Mouse (Mus musculus): ENCODE measurements around the gene Atg101. TPM values are rescaled to one million over a fixed set of nuclear protein-coding genes. Genes with fewer than 3 reads are reported as not detected.
A peak's percentile ranks its signal among the peaks of the same experiment; 100 is the strongest.

Atg101 gene
- total RNA-seq, 2 experiments from 2014 or later = 24.4 to 27.2 TPM

- peak; percentile 42 for DNase-seq
Measured at GRCm38 (mm10) chr15:101336474-101337174, 52.6 kb downstream of the Atg101 start.

DNA sequence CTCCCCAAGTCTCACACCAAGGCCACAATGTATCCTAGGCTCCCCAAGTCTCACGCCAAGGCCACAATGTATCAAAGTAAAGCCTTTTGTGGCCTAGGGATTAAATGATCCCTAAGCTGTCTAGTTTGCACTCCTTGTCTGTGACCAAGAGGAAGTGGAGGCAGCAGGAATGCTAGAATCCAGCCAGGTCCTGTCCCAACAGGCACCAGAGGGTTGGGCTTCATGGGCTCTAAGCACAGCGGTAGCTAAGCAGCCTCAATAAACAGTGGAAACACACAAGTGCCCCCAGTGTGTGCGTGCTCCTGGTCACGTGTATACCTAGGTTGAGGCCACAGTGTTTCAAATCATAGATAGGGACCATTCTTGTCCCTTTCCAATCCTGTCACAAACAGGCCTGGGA is 54.3 kb downstream of the Atg101 start:
- no peak for DNase-seq

DNA sequence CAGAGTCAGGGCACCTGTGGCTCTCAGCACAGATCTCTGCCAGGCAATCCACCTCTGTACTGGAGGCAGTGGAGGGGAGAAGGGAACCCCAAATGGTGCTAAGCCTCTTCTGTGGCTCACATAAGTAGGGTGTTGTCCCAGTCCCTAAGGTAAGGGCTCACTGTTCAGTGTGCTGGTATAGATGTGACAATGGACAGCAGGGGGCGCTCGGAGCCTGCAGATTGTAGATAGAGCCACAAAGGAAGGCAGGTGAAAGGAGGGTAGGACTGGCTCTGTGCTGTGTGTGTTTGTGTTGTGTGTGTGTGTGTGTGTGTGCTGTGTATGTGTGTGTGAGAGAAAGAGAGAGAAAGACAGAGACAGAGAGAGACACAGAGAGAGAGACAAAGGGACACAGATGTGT is 55.5 kb downstream of the Atg101 start:
- DNase-seq = peak; percentile 90

Other genes with a start within 250 kb of the Atg101 start
- gene Gm47841, start 236.9 kb upstream of the Atg101 start, total RNA-seq (2021) = not detected
- gene Fignl2, start 205.7 kb upstream of the Atg101 start, total RNA-seq (2021) = 1 to 10 TPM; 1.9 to 3.4 TPM
- gene Ankrd33, start 168.5 kb upstream of the Atg101 start, total RNA-seq (2021) = not detected
- 10 to 100 TPM; 15.1 to 18.2 TPM for gene Acvrl1, start 155.8 kb upstream of the Atg101 start, total RNA-seq (2021)
- gene Acvr1b, start 110.2 kb upstream of the Atg101 start, total RNA-seq (2021) = 10 to 100 TPM; 21.7 to 22.4 TPM
- gene Grasp, start 60.1 kb upstream of the Atg101 start, total RNA-seq (2021) = 10 to 100 TPM in 1 of 2 experiments, 1 to 10 TPM in 1; 9.0 to 11.5 TPM
- 10 to 100 TPM; 22.5 to 23.1 TPM for gene Nr4a1, start 30.0 kb upstream of the Atg101 start, total RNA-seq (2021)
- under 1 TPM; 0.54 to 0.77 TPM for gene 6030408B16Rik, start 8.9 kb downstream of the Atg101 start, total RNA-seq (2021)
- gene Krt80, start 85.9 kb downstream of the Atg101 start, total RNA-seq (2021) = 1 to 10 TPM in 1 of 2 experiments, under 1 TPM in 1; 0.66 to 1.4 TPM
- gene Krt7, start 126.8 kb downstream of the Atg101 start, total RNA-seq (2021) = under 1 TPM in 1 of 2 experiments, not detected in 1; 0.45 TPM
- under 1 TPM; 0.11 to 0.12 TPM for gene Krt87, start 154.5 kb downstream of the Atg101 start, total RNA-seq (2021)
- gene Krt88, start 163.5 kb downstream of the Atg101 start, total RNA-seq (2021) = not detected
- gene Krt81, start 179.5 kb downstream of the Atg101 start, total RNA-seq (2021) = not detected
- gene Krt86, start 189.2 kb downstream of the Atg101 start, total RNA-seq (2021) = not detected
- gene Krt83, start 207.2 kb downstream of the Atg101 start, total RNA-seq (2021) = under 1 TPM in 1 of 2 experiments, not detected in 1; 0.40 TPM
- gene Gm49425, start 233.0 kb downstream of the Atg101 start, total RNA-seq (2021) = not detected
- gene Krt84, start 248.5 kb downstream of the Atg101 start, total RNA-seq (2021) = not detected